Mouse (Mus musculus) myocyte (in vitro differentiated cells): ENCODE data around the gene Klhdc10. TPM values are rescaled to one million over a fixed set of nuclear protein-coding genes. Genes with fewer than 3 reads are reported as not detected.

Experiments used
- H3K27me3 ChIP-seq: one replicate; pipeline ENCODE4 v1.6.1; 2011; ENCODE audit not compliant: control insufficient read depth, insufficient read depth, insufficient read length
- H3K36me3 ChIP-seq: one replicate; pipeline ENCODE4 v1.6.1; 2011; ENCODE audit not compliant: control insufficient read depth, insufficient read depth
- H3K4me2 ChIP-seq: one replicate; pipeline ENCODE4 v1.6.1; 2011; ENCODE audit warnings: low read depth, control low read depth
- H3K4me3 ChIP-seq: one replicate; pipeline ENCODE4 v1.5.1; 2011; ENCODE audit warnings: mild to moderate bottlenecking, control low read depth, moderate library complexity
- H3K79me2 ChIP-seq: one replicate; pipeline ENCODE4 v1.6.1; 2011; ENCODE audit not compliant: control insufficient read depth, insufficient read depth
- H3ac ChIP-seq: one replicate; pipeline ENCODE4 v1.6.1; 2011; ENCODE audit not compliant: control insufficient read depth, insufficient read length
- CEBPB ChIP-seq: IDR thresholded peaks from 2 replicates; pipeline ENCODE4 v1.6.1; 2011; ENCODE audit warnings: mild to moderate bottlenecking, moderate library complexity; ENCODE audit not compliant: poor library complexity, insufficient read depth, severe bottlenecking
- E2F4 ChIP-seq: IDR thresholded peaks from one replicate; pipeline ENCODE4 v1.6.1; 2011; ENCODE audit warnings: mild to moderate bottlenecking, control low read depth, moderate library complexity; ENCODE audit not compliant: insufficient read depth
- MAX ChIP-seq: IDR thresholded peaks from one replicate; pipeline ENCODE4 v1.6.1; 2011; ENCODE audit warnings: low read depth, mild to moderate bottlenecking, control low read depth
- MYOD1 ChIP-seq, 3 experiments: IDR thresholded peaks; one replicate each; pipeline ENCODE4 v1.6.1; 2011; ENCODE audit warnings: control low read depth in 2 of 3, low read depth in 2 of 3, mild to moderate bottlenecking in 2 of 3, moderate library complexity in 1 of 3; ENCODE audit not compliant: insufficient read length in 2 of 3, control insufficient read depth in 1 of 3
- MYOG ChIP-seq, 3 experiments: IDR thresholded peaks; one replicate each; pipeline ENCODE4 v1.6.1; 2011; ENCODE audit warnings: control low read depth in 2 of 3, low read depth in 2 of 3, mild to moderate bottlenecking in 2 of 3; ENCODE audit not compliant: insufficient read length in 2 of 3, control insufficient read depth in 1 of 3, insufficient read depth in 1 of 3
- POLR2A ChIP-seq: IDR thresholded peaks from one replicate; pipeline ENCODE4 v1.6.1; 2011; ENCODE audit warnings: low read depth, mild to moderate bottlenecking, control low read depth, moderate library complexity; ENCODE audit not compliant: insufficient read length
- POLR2AphosphoS2 ChIP-seq: IDR thresholded peaks from one replicate; pipeline ENCODE4 v1.6.1; 2011; ENCODE audit warnings: low read depth, control low read depth; ENCODE audit not compliant: insufficient read length
- REST ChIP-seq: IDR thresholded peaks from one replicate; pipeline ENCODE4 v1.6.1; 2011; ENCODE audit warnings: mild to moderate bottlenecking, control low read depth, moderate library complexity; ENCODE audit not compliant: insufficient read depth, insufficient read length
- SRF ChIP-seq: IDR thresholded peaks from one replicate; pipeline ENCODE4 v1.6.1; 2011; ENCODE audit warnings: low read depth; ENCODE audit not compliant: control insufficient read depth, insufficient read length
- TCF12 ChIP-seq: IDR thresholded peaks from one replicate; pipeline ENCODE4 v1.6.1; 2011; ENCODE audit warnings: mild to moderate bottlenecking, control low read depth; ENCODE audit not compliant: poor library complexity, insufficient read depth, severe bottlenecking
- TCF3 ChIP-seq: IDR thresholded peaks from one replicate; pipeline ENCODE4 v1.6.1; 2011; ENCODE audit warnings: low read depth, control low read depth; ENCODE audit not compliant: insufficient read length
- USF1 ChIP-seq: IDR thresholded peaks from one replicate; pipeline ENCODE4 v1.6.1; 2011; ENCODE audit warnings: low read depth, mild to moderate bottlenecking, control low read depth, moderate library complexity
- polyA plus RNA-seq: library from polyadenylated mRNA; unstranded; fragments of >200 nt; fragmentation: generic; extraction: Trizol; gene quantifications from one replicate; pipeline ENCODE4 v1.2.1, GENCODE M21; 2012; ENCODE audit warnings: missing spikeins

Klhdc10 gene
- polyA plus RNA-seq, 1 experiment = 49.1 TPM

DNA sequence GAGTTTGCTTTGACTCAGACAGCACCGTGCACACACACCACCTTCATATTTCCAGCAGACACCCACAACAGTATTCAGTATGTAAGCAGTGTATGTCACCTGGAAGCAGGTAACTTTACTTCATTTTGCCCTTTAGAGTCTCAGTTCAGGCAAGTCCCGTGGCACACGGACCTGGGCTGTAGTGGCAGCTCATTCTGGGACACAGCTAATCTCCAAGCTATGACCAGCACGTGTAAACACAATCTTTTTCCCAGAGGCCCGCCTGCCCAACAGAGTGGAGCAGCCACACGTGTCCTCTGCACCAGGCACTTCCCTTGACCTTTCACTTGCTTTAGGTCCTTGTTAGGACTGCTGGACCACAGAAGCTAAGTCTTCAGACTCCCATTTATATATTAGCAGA lies 84.8 kb downstream of the Klhdc10 start:
- H3ac ChIP-seq = no peak overlapping the region
- H3K36me3 ChIP-seq = peaks cover 81% of the 10 kb centered on the region
- no peaks in the 10 kb centered on the region for H3K27me3 ChIP-seq
- H3K79me2 ChIP-seq = no peaks in the 10 kb centered on the region
- TF ChIP-seq USF1 (no peak), CEBPB (no peak), SRF (no peak), TCF3 (no peak), E2F4 (no peak), MYOG (IDR thresholded peaks at IDR 0.05; ENCODE audit: control insufficient read depth in 1 of 3, insufficient read depth in 1 of 3, insufficient read length in 2 of 3, low read depth in 2 of 3) (no peak), MAX (no peak), TCF12 (no peak), REST (no peak), POLR2A (no peak), POLR2AphosphoS2 (no peak), MYOD1 (IDR thresholded peaks at IDR 0.05; ENCODE audit: control insufficient read depth in 1 of 3, insufficient read length in 2 of 3, low read depth in 2 of 3) (no peak)
- no peak overlapping the region for H3K4me3 ChIP-seq
- no peak overlapping the region for H3K4me2 ChIP-seq

DNA sequence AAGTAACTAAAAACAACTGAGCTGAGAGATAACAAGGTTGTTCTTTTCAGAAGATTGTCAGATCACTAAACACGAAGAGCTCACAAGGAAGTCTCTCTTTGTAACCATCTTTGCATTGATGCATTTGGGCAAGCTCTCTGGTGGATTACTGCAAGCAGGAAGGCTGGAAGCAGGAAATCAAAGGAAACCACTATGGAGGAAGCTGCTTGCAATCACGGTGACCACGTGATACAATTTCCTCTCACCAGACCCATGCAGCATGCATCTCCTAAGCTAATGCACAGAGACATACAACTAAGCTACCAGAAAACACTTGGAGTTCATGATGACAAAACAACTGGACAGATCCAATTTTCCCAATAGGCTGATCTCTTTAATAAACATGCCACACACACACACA lies 97.4 kb downstream of the Klhdc10 start:
- H3K4me3 ChIP-seq = no peak overlapping the region
- H3K79me2 ChIP-seq = no peaks in the 10 kb centered on the region
- H3K27me3 ChIP-seq = no peaks in the 10 kb centered on the region
- no peak overlapping the region for H3K4me2 ChIP-seq
- H3K36me3 ChIP-seq = peaks cover 69% of the 10 kb centered on the region
- H3ac ChIP-seq = no peak overlapping the region
- TF ChIP-seq POLR2AphosphoS2 (no peak), MYOD1 (IDR thresholded peaks at IDR 0.05; ENCODE audit: control insufficient read depth in 1 of 3, insufficient read length in 2 of 3, low read depth in 2 of 3) (no peak), TCF3 (no peak), TCF12 (no peak), SRF (no peak), MAX (no peak), MYOG (IDR thresholded peaks at IDR 0.05; ENCODE audit: control insufficient read depth in 1 of 3, insufficient read depth in 1 of 3, insufficient read length in 2 of 3, low read depth in 2 of 3) (no peak), E2F4 (no peak), REST (no peak)

Other genes starting within 250 kb of the Klhdc10 start
- gene Ube2h, start 97.3 kb upstream of the Klhdc10 start, polyA plus RNA-seq = 33.5 TPM
- gene Zc3hc1, start 10.8 kb upstream of the Klhdc10 start, polyA plus RNA-seq = 35.2 TPM
- gene Tmem209, start 107.9 kb downstream of the Klhdc10 start, polyA plus RNA-seq = 24.3 TPM
- gene Ssmem1, start 108.0 kb downstream of the Klhdc10 start, polyA plus RNA-seq = 0.05 TPM
- gene Cpa2, start 139.7 kb downstream of the Klhdc10 start, polyA plus RNA-seq = not detected
- 0.01 TPM for gene Cpa4, start 166.5 kb downstream of the Klhdc10 start, polyA plus RNA-seq
- gene Cpa5, start 209.1 kb downstream of the Klhdc10 start, polyA plus RNA-seq = not detected
- 0.29 TPM for gene Cpa1, start 237.3 kb downstream of the Klhdc10 start, polyA plus RNA-seq